Mouse (Mus musculus): ENCODE measurements at regions not wholly inside any gene's neighbourhood (a gene's known extent, or its start where the extent isn't known, plus 50 kb on each side); places are given as distances from the start of the nearest gene placed in this dataset.

GRCm38 (mm10) chr3:58112431-58112856, 264.6 kb upstream of the Pfn2 start:
- ATAC-seq (ENCODE audit: insufficient read depth) (no peak), DNase-seq (ENCODE audit: low read depth in 3 of 3, low spot score in 3 of 3) (no peak)
- H3K4me2 ChIP-seq (ENCODE audit: low read depth): no peak overlapping the region
- H3K27ac ChIP-seq: no peak overlapping the region
- H3K9ac ChIP-seq (replicated peaks): no peak overlapping the region
- no peaks in the 10 kb centered on the region for H3K4me1 ChIP-seq (replicated peaks; ENCODE audit: control insufficient read depth in 2 of 2, insufficient read depth in 2 of 2, low read length in 1 of 2)
- 54% methylated on average over 7 of the region's 7 CpGs for WGBS (ENCODE audit: insufficient replicate concordance)
- TF ChIP-seq CTCF (IDR thresholded peaks at IDR 0.05; ENCODE audit: low read depth): no peak
- no peak for TF ChIP-seq EP300 (IDR thresholded peaks at IDR 0.05; ENCODE audit: low read depth)
- no peaks in the 10 kb centered on the region for H3K9me3 ChIP-seq (ENCODE audit: control insufficient read depth, low read length)
- no peak overlapping the region for H3K4me3 ChIP-seq (ENCODE audit: insufficient read depth in 1 of 2, low read depth in 2 of 2, low read length in 2 of 2)
- H3K36me3 ChIP-seq (replicated peaks; ENCODE audit: control insufficient read depth, insufficient read depth, low read depth): no peaks in the 10 kb centered on the region
- no peaks in the 10 kb centered on the region for H3K27me3 ChIP-seq (ENCODE audit: control insufficient read depth, insufficient read depth, low read length)

GRCm38 (mm10) chr3:58113941-58114340, 266.1 kb upstream of the Pfn2 start:
- DNase-seq (ENCODE audit: low read depth in 3 of 3, low spot score in 3 of 3): no peak
- 79% methylated on average over 7 of the region's 7 CpGs for WGBS (ENCODE audit: insufficient replicate concordance)

GRCm38 (mm10) chr3:58115511-58115910, 267.6 kb upstream of the Pfn2 start:
- no peak overlapping the region for H3K9ac ChIP-seq (replicated peaks)
- H3K36me3 ChIP-seq (replicated peaks; ENCODE audit: control insufficient read depth, insufficient read depth, low read depth): no peaks in the 10 kb centered on the region
- no peak overlapping the region for H3K27ac ChIP-seq
- no peaks in the 10 kb centered on the region for H3K9me3 ChIP-seq (ENCODE audit: control insufficient read depth, low read length)
- no peak for TF ChIP-seq EP300 (IDR thresholded peaks at IDR 0.05; ENCODE audit: low read depth)
- no peak for TF ChIP-seq CTCF (IDR thresholded peaks at IDR 0.05; ENCODE audit: low read depth)
- H3K4me1 ChIP-seq (replicated peaks; ENCODE audit: control insufficient read depth in 2 of 2, insufficient read depth in 2 of 2, low read length in 1 of 2): no peaks in the 10 kb centered on the region
- no peak overlapping the region for H3K4me3 ChIP-seq (ENCODE audit: insufficient read depth in 1 of 2, low read depth in 2 of 2, low read length in 2 of 2)
- WGBS (ENCODE audit: insufficient replicate concordance): 36% methylated on average over 1 of the region's 1 CpGs
- ATAC-seq (ENCODE audit: insufficient read depth) (no peak), DNase-seq (ENCODE audit: low read depth in 3 of 3, low spot score in 3 of 3) (no peak)
- no peak overlapping the region for H3K4me2 ChIP-seq (ENCODE audit: low read depth)
- H3K27me3 ChIP-seq (ENCODE audit: control insufficient read depth, insufficient read depth, low read length): no peaks in the 10 kb centered on the region

More at GRCm38 (mm10) chr3:58113941-58114340, 266.1 kb upstream of the Pfn2 start:
- TF ChIP-seq CTCF (IDR thresholded peaks at IDR 0.05; ENCODE audit: low read depth) (no peak), EP300 (IDR thresholded peaks at IDR 0.05; ENCODE audit: low read depth) (no peak)
- Histone ChIP-seq H3K4me2 (ENCODE audit: low read depth) (no peak overlapping the region), H3K27me3 (ENCODE audit: control insufficient read depth, insufficient read depth, low read length) (no peaks in the 10 kb centered on the region), H3K4me1 (replicated peaks; ENCODE audit: control insufficient read depth in 2 of 2, insufficient read depth in 2 of 2, low read length in 1 of 2) (no peaks in the 10 kb centered on the region), H3K9ac (replicated peaks) (no peak overlapping the region), H3K36me3 (replicated peaks; ENCODE audit: control insufficient read depth, insufficient read depth, low read depth) (no peaks in the 10 kb centered on the region), H3K27ac (no peak overlapping the region), H3K4me3 (ENCODE audit: insufficient read depth in 1 of 2, low read depth in 2 of 2, low read length in 2 of 2) (no peak overlapping the region), H3K9me3 (ENCODE audit: control insufficient read depth, low read length) (no peaks in the 10 kb centered on the region)
- ATAC-seq (ENCODE audit: insufficient read depth): no peak

- Histone ChIP-seq H3K27me3 (ENCODE audit: control insufficient read depth, insufficient read depth, low read length) (no peaks in the 10 kb centered on the region), H3K27ac (no peak overlapping the region), H3K9me3 (ENCODE audit: control insufficient read depth, low read length) (no peaks in the 10 kb centered on the region), H3K9ac (replicated peaks) (no peak overlapping the region), H3K4me2 (ENCODE audit: low read depth) (no peak overlapping the region), H3K4me3 (ENCODE audit: insufficient read depth in 1 of 2, low read depth in 2 of 2, low read length in 2 of 2) (no peak overlapping the region), H3K4me1 (replicated peaks; ENCODE audit: control insufficient read depth in 2 of 2, insufficient read depth in 2 of 2, low read length in 1 of 2) (no peaks in the 10 kb centered on the region; a peak in 1 of 4 replicates), H3K36me3 (replicated peaks; ENCODE audit: control insufficient read depth, insufficient read depth, low read depth) (no peaks in the 10 kb centered on the region)
- WGBS (ENCODE audit: insufficient replicate concordance): 57% methylated on average over 7 of the region's 7 CpGs
- ATAC-seq (ENCODE audit: insufficient read depth): no peak
- no peak for DNase-seq (ENCODE audit: low read depth in 3 of 3, low spot score in 3 of 3)
- TF ChIP-seq CTCF (IDR thresholded peaks at IDR 0.05; ENCODE audit: low read depth) (no peak), EP300 (IDR thresholded peaks at IDR 0.05; ENCODE audit: low read depth) (no peak)
Measured at GRCm38 (mm10) chr3:58116848-58117247, 269.0 kb upstream of the Pfn2 start.

GRCm38 (mm10) chr3:58120051-58120450, 272.2 kb upstream of the Pfn2 start:
- no peak for ATAC-seq (ENCODE audit: insufficient read depth)

More at GRCm38 (mm10) chr3:58120051-58120450, 272.2 kb upstream of the Pfn2 start:
- no peak for TF ChIP-seq CTCF (IDR thresholded peaks at IDR 0.05; ENCODE audit: low read depth)
- Histone ChIP-seq H3K9ac (replicated peaks) (no peak overlapping the region), H3K4me3 (ENCODE audit: insufficient read depth in 1 of 2, low read depth in 2 of 2, low read length in 2 of 2) (no peak overlapping the region), H3K4me1 (replicated peaks; ENCODE audit: control insufficient read depth in 2 of 2, insufficient read depth in 2 of 2, low read length in 1 of 2) (peaks cover 0 to 3% of the 10 kb centered on the region in 2 experiments; a peak in 2 of 4 replicates), H3K9me3 (ENCODE audit: control insufficient read depth, low read length) (no peaks in the 10 kb centered on the region), H3K27ac (no peak overlapping the region), H3K36me3 (replicated peaks; ENCODE audit: control insufficient read depth, insufficient read depth, low read depth) (no peaks in the 10 kb centered on the region), H3K4me2 (ENCODE audit: low read depth) (no peak overlapping the region), H3K27me3 (ENCODE audit: control insufficient read depth, insufficient read depth, low read length) (no peaks in the 10 kb centered on the region)
- no peak for DNase-seq (ENCODE audit: low read depth in 3 of 3, low spot score in 3 of 3)
- WGBS (ENCODE audit: insufficient replicate concordance): 37% methylated on average over 3 of the region's 3 CpGs

All from liver, embryonic 14.5 days (tissue).